Mouse (Mus musculus) central nervous system, embryonic 11.5 days (tissue): ENCODE data around the gene Hnf1b. TPM values are rescaled to one million over a fixed set of nuclear protein-coding genes. Genes with fewer than 3 reads are reported as not detected.

Experiments used
- polyA plus RNA-seq: library from polyadenylated mRNA; depleted of rRNA; stranded (reverse); fragments of >200 nt; gene quantifications from 2 replicates; pipeline ENCODE4 v1.2.3, GENCODE M21; 2012; rRNA removed

Gene Hnf1b
- polyA plus RNA-seq: 0.07 and 0.37 TPM in 2 replicates

DNA sequence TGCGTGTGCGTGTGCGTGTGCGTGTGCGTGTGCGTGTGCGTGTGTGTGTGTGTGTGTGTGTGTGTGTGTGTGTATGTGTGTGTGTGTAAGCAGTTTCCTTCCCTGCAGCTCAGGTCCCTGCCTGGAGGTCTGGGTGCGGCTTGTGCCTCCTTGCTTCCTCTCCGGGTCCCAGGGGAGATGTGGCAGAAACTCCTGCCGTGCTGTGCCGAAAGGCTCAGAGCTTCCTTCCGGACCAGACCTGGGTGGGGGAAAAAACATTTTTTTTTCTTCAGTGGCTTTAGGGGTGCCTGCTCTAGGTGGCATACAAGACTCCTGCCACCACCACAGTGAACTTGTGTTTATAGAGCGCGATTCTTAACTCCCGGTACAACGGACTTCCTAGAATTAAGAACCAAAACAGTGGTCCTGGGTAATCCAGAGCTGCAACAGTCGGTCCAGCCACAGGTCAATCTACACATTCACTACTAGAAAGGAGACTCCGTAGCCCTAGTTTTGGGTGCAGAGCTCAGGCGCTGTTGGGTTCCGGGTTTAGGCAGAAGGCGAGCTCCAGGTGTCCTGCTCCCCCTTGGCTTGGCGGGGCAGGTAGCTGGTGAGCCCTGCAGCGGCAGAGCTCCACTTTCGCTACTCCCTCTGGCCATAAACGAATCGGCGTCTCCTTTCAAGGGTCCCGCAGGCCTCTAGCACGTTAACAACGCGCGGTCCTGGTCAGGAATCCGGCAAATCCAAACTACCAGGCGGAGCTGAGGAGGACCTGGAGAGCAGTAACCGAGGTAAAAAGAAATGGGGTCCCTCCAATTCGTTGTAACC, at the start of gene Hnf1b:
TSS of gene Hnf1b (plus strand) at position 535 of the 807 bp plus-strand sequence.

DNA sequence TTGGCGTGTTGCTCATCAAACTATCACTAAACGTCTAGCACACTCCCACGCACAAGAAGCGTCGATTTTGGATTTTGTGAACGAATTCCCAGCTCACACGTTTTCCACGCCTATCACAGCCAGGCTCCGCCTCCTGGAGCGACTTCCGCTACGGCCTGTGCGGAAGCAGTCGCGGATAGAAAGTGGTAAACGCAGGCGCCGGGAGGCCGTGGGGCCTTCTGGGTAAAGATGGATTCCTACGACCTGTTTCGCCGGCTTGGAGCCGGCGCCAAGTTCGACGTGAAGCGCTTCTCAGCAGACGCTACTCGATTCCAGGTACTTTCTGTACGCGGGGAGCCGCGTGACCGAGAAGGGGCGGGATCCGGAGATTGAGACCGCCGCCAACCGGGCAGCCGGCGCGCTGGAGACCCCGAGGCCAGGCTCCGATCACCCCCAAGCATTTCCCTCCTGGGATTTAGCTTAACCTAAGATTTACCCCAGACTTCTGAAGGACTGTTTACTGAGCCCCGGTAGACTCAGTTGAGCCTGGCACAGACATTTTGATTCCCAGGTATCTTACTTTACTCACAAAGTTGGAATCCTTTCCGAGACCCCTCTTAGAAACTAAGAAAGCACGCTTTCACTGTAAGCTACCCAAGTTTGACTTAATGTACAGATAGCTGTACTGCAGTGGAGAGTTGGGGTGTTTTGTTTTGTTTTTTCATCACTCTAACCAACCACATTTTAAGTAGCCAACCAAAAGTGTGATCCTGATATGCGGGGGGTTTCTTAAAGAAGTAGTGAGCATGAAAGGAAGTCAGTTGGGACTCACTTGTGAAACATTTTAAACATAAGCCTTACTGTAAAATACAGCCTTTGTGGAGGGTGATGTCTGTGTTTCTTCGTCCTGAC, 92.3 kb downstream of the Hnf1b start, which contains the start of gene Ddx52:
TSS of gene Ddx52 (plus strand) at position 113 of the 891 bp plus-strand sequence.

Other genes starting within 250 kb of the Hnf1b start
- not detected in 2 replicates for gene Rpl9-ps1, start 204.4 kb upstream of the Hnf1b start, polyA plus RNA-seq
- gene Ccl3, start 200.7 kb upstream of the Hnf1b start, polyA plus RNA-seq: 0.85 and 0.98 TPM in 2 replicates
- gene Ccl4, start 187.5 kb upstream of the Hnf1b start, polyA plus RNA-seq: 0.13 and 0.21 TPM in 2 replicates
- gene Wfdc17, start 146.1 kb upstream of the Hnf1b start, polyA plus RNA-seq: 0.34 and 0.48 TPM in 2 replicates
- gene Wfdc18, start 141.0 kb upstream of the Hnf1b start, polyA plus RNA-seq: not detected in 2 replicates
- gene Wfdc21, start 103.1 kb upstream of the Hnf1b start, polyA plus RNA-seq: 0.20 and 0.46 TPM in 2 replicates
- gene Heatr6, start 96.4 kb upstream of the Hnf1b start, polyA plus RNA-seq: 24.1 and 25.3 TPM in 2 replicates
- 26.9 and 38.1 TPM in 2 replicates for gene Ddx52, start 92.0 kb downstream of the Hnf1b start, polyA plus RNA-seq
- 13.9 and 17.0 TPM in 2 replicates for gene Synrg, start 114.4 kb downstream of the Hnf1b start, polyA plus RNA-seq
- 6.4 and 6.9 TPM in 2 replicates for gene Dusp14, start 219.2 kb downstream of the Hnf1b start, polyA plus RNA-seq